Mouse (Mus musculus) common myeloid progenitor, adult 5-6 weeks (primary cell): ENCODE measurements around the gene Dusp8. TPM values are rescaled to one million over a fixed set of nuclear protein-coding genes. Genes with fewer than 3 reads are reported as not detected.
"Not testable (repeated sequence)": the region's sequence is repeated elsewhere in the genome, so short reads cannot be mapped to it uniquely, and the experiment has no call there.

ENCODE experiments used
- ATAC-seq: replicated peaks from 2 replicates; pipeline ENCODE4 v1.8.0; 2016; ENCODE audit warnings: low read depth, mild to moderate bottlenecking, moderate TSS enrichment, inconsistent platforms; ENCODE audit not compliant: poor library complexity, severe bottlenecking
- total RNA-seq: library from RNA; stranded (forward); fragments of 200-1000, 187-1606 nt; gene quantifications from 2 replicates; pipeline ENCODE4 v1.2.3, GENCODE M21; 2017

Gene Dusp8
- under 0.01 TPM in 1 of 2 replicates, not detected in the other for total RNA-seq

GRCm38 (mm10) chr7:142095183-142095931 lies at the start of gene Dusp8:
Gene Dusp8, minus strand, starts transcription at chr7:142095843.
- peak; percentile 71 for ATAC-seq

DNA sequence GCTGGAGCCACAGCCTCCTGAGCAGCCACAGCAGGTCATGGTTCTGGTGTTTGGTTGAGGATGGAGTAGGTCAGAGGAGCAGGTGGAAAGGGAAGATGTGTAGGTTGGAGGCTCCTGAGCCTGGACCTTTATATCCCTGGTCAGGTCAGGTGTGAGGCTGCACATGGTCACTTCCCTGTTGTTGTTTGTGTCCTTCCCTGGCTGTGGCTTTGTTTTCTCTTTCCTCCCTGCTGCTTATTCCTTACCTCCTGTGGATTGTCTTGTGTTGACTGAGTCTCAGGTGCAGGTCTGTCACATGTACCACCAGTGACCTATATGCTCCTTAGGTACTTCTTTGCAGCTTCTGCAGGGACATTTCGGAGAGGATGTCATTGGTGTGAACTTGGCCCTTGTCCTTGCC lies 48.9 kb upstream of the Dusp8 start, which contains the start of gene Gm45337:
Gene Gm45337 (minus strand): TSS at position 101 of the 400 bp plus-strand sequence.
- ATAC-seq = no peak

- peak; percentile 77 for ATAC-seq
These were observed 47.9 kb upstream of the Dusp8 start for GRCm38 (mm10) chr7:142143506-142144010.

- ATAC-seq = no peak
These were observed 45.1 kb upstream of the Dusp8 start for GRCm38 (mm10) chr7:142140696-142141095.

GRCm38 (mm10) chr7:142135934-142136333 lies 40.3 kb upstream of the Dusp8 start, which contains the start of gene Gm39115:
Gene Gm39115, minus strand, starts transcription at chr7:142136034.
- ATAC-seq = not testable (repeated sequence)

DNA sequence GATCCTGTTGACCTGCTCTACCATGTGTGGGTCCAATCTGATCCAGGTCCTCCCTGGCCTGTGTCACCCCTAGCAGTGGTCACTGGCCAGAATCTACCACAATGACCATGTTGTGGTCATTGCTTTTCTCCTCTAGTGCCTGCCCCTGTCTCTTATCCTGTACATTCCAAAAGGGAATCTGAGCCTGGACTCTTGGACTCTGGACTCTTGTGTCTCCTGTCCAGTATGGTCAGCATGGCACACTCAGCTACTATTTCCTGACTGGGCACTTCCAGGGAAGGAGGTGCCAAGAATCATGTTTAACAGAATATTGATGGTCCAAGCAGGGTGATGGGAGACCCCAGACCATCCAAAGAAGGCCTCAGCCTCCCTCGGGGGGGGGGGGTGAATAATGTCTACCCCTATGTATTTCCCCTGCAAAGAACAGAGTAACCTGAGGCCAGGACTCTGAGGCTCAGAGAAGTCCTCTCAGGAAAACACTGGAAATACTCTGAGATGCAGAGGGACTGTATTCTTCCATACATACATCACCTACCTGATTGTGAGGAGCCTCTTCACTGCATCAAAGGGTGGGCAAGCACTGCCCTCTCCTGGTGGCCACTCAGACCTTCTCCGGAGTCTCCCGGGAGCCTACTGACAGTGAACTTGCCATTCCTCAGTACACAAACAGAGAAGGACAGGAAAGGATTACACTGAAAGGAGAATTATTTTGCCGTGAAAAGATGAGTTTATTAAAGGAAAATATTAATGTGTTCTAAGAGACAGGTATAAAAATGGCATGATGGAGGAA lies 38.8 kb upstream of the Dusp8 start:
- no peak for ATAC-seq

- no peak for ATAC-seq
These were observed 33.2 kb upstream of the Dusp8 start for GRCm38 (mm10) chr7:142128843-142129242.

GRCm38 (mm10) chr7:142120629-142121028 lies 25.0 kb upstream of the Dusp8 start, which contains the start of gene Gm45618:
Gene Gm45618, minus strand, starts transcription at chr7:142120729.
- not testable (repeated sequence) for ATAC-seq

- ATAC-seq = 0 out of 2 replicates have a peak, but pooled peaks have one; percentile 56
These were observed 24.0 kb upstream of the Dusp8 start for GRCm38 (mm10) chr7:142119632-142120031.

DNA sequence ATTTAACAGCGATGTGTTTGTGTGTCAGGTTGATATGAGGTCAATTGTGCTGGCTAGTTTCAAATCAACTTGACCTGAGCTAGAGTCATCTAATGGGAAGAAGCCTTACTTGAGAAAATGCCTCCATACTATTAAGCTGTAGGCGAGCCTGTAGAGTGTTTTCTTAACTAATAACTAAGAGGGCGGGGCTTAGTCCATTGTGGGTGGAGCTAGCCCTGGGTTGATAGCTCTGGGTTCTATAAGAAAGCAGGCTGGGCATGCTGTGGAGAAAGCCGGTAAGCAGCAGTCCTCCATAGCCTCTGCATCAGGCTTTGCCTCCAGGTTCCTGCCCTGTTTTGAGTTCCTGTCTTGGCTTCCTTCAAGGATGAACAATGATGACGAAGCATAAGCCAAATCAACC lies 9.1 kb upstream of the Dusp8 start:
- no peak for ATAC-seq

GRCm38 (mm10) chr7:142097776-142098175 lies 2.1 kb upstream of the Dusp8 start:
- peak; percentile 86 for ATAC-seq

- no peak for ATAC-seq
These were observed 1.1 kb upstream of the Dusp8 start for GRCm38 (mm10) chr7:142096701-142097100.

GRCm38 (mm10) chr7:142094301-142095143 lies 1.1 kb downstream of the Dusp8 start:
- no peak for ATAC-seq

DNA sequence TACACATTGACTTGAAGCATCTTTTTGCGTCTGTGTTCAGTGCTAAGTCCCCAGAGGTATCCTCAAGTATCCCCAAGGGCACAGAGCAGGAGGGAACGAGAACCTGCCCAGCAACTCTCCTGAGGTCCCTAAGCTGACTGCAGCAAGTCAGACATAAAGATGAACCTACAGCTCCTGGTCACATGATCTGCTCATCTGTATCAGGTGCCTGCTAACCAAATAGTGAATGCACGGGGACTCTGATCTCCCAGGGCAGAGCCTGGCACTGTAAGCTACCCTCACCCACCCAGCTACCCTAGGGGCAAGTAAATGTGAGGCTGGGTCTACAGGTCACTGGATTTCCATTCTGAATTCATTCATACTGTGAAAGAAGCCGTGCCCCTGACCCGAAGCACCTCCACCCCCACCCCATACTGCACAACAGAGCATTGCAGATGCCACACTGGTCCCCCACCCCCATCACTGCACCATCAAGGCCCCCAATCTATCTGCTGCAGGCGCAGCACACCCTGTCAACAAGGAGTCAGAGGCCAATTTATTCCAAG lies 1.9 kb downstream of the Dusp8 start:
- no peak for ATAC-seq

- no peak for ATAC-seq
These were observed 2.7 kb downstream of the Dusp8 start for GRCm38 (mm10) chr7:142092991-142093390.

- ATAC-seq = no peak
These were observed 3.8 kb downstream of the Dusp8 start for GRCm38 (mm10) chr7:142091848-142092247.

GRCm38 (mm10) chr7:142089648-142090447 lies 5.8 kb downstream of the Dusp8 start:
- no peak for ATAC-seq

DNA sequence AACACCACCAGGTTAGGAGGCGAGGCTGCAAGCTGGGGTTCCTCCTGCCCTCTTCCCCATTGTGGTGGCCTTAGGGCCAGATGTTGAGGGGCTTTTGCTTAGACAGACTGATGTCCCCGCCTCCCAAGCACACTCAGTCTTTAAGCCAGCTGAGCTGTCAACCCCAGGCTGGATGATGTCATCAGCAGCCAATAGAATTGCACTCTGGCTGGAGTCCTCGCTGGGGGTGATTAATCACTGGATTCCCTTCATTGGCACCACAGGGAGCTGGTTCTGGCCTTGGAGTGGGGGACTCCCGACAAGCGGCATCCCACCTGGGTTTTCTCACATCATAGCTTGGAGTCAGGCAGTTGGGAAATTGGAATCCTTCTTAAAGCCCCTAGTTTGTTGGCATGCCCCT lies 6.8 kb downstream of the Dusp8 start:
- peak; percentile 9; the same call in 1 of the 2 replicates for ATAC-seq
